Mouse (Mus musculus) urinary bladder, adult 18-20 months (tissue): ENCODE measurements around the gene Krtap8-1.
A peak's percentile ranks its signal among the peaks of the same experiment; 100 is the strongest.

Experiments used
- DNase-seq, 2 experiments: peaks; one replicate each; pipeline ENCODE4 v3.0.0; 2022; ENCODE audit warnings: low spot score in 2 of 2, mixed read lengths in 2 of 2

Gene Krtap8-1

DNA sequence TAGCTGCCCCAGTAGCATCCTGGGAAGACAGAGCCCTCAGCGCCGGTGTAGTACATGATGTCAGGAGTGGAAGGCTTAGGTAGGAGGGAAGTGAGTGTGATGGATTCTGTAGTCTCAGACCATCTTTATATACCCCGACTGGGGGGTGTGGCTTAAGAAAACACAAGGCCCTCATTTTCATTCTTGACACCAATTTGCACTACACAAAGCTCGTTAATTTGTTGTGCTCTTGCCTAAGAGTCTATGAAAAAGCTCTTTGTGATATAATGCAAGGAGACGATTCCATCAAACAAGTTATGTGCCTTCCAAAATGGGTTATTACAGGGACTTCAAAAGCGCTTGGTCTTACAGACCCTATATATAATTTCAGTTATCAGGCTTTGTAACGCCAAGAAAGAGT is at the start of gene Krtap8-1:
Krtap8-1 (minus strand) TSS at position 101 of the 400 bp plus-strand sequence.
- no peak for DNase-seq

DNA sequence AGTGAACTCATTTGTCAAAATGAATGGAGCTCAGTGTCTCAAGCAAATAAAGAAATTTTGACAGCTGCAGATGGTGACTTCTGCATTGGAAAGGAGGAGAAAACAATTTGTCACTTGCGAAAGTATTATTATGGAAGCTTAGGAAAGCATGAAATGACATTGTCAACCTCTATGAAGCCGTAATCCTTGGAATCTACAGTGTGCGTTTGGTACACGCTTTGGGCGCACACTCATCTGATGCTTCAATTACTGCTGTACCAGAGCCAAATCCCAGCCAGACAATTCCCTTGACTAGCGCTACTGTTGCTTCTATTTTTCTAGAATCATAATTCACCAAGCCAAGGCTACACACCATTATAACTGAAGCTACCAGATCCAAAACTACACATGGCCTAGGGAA is 49.6 kb upstream of the Krtap8-1 start:
- no peak for DNase-seq

GRCm38 (mm10) chr16:89530547-89530946 is 42.8 kb upstream of the Krtap8-1 start:
- DNase-seq = no peak

DNA sequence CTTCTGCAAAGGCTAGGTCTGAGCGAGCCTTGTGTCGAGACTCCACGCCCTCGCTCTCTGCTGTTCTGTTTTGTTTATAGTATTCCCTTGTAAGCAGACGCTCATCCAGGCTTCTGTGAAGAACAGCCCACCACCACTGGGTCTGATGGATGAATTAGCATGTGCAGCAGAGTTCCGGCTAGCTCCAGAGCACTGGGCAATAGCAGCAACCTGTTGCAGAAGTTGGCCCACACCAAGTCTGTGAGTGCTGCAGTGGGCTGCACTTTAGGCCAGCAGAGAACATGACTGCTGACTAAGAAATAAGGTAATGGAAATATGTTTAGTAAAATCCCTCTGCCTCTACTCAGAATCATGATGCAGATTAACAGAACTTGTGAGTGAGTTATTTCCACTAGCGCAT is 42.1 kb upstream of the Krtap8-1 start:
- no peak for DNase-seq

DNA sequence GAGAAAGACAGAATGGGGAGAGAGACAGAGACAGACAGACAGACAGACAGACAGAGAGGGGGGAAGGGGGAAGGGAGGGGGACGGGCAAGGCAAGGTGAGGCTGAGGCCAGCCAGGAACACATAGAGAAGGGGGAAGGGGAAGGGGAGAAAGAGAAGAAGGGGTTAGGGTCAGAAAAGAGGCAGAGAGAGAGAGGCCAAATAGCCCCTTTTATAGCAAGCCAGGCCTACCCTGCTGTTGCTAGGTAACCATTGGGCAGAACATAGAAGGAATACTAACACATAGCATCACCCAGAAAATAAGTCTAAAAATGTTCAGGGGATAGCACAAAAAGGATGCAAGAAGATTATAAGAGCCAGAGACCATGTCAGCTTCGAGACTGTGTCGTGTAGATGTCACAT is 40.6 kb upstream of the Krtap8-1 start:
- no peak for DNase-seq

DNA sequence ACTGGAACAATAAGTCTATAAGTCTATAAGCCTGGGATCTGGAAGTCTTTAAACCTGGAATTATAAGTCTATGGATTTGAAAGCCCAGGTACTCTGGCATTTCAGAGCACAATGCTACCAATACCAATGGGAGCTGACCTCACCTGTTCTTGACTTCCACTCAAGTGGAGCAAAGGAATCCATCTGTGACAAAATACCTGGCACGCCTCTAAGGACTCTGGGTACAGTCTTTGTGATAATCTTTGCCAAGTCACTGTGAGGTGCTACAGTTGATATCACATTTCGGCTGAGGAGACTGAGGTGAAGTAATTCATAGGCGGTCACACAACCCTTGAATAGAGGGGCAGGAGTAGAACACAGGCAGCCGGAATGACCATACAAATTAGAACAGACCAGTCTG is 33.2 kb upstream of the Krtap8-1 start:
- DNase-seq = no peak

GRCm38 (mm10) chr16:89520555-89520954 is 32.8 kb upstream of the Krtap8-1 start:
- DNase-seq = no peak

- DNase-seq = no peak
Measured at GRCm38 (mm10) chr16:89520091-89520490, 32.3 kb upstream of the Krtap8-1 start.

GRCm38 (mm10) chr16:89517635-89518034 is 29.9 kb upstream of the Krtap8-1 start:
- peak; percentile 2 to 16 for DNase-seq

GRCm38 (mm10) chr16:89513431-89513830 is 25.7 kb upstream of the Krtap8-1 start:
- no peak for DNase-seq

- no peak for DNase-seq
Measured at GRCm38 (mm10) chr16:89508223-89508622, 20.5 kb upstream of the Krtap8-1 start, which contains the start of gene Krtap7-1. Gene Krtap7-1 (minus strand): TSS chr16:89508323.

- no peak for DNase-seq
Measured at GRCm38 (mm10) chr16:89503571-89503970, 15.8 kb upstream of the Krtap8-1 start.

- no peak for DNase-seq
Measured at GRCm38 (mm10) chr16:89501870-89502269, 14.1 kb upstream of the Krtap8-1 start.

DNA sequence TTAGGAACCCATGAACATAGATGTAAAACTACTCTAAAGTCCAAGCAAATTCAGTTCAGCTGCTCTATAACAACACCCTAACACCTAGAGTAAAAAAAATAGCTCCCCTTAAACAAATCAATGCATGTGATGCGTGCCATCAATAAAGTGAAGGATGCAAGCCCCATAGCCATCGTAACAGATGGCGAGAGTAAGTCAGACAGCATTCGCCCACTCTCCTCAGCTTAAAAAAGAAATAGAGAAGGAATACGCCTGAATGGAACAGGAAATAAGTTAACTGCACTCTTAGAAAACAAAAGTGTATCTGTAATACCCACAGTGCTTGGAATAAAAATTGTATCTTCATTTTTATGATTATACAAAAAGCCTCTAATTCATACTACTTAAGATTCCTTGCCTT is 9.2 kb upstream of the Krtap8-1 start:
- no peak for DNase-seq

DNA sequence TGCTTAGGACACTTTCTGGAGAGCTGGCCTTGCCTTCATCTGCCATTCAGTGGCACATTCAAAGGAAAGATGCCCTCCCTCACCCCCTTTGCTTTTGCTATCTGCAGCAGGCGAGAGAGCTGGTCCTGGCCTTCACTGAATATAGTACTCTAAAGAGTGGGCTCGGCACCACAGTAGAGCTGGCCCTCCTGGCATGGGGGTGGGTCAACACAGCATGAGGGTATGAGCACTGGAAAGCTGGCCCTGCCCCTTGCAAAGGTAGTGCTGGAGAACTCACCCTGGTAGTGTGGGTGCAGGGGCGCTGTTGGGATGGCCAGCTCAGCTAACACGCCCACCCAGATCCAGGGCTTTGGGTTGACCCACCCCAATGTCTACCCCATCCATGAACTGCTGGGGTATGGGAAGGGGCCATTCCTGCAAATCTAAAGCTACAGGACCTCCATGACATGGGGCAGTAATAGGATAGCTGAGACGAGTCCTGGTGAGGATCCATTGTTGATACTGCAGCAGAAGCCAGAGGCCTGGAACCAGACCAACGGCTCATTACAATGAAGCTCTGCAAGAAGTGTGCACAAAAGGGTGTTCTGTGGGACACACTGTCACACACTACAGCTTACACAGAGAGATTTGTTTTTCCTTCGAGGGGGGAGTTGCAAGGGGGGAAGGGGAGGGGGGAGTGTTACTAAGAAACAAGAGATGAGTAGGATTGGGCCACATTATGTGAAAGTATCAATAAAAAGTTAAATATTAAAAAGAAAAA is 7.8 kb upstream of the Krtap8-1 start:
- DNase-seq = no peak

- DNase-seq = no peak
Measured at GRCm38 (mm10) chr16:89477679-89478314, 10.0 kb downstream of the Krtap8-1 start.

DNA sequence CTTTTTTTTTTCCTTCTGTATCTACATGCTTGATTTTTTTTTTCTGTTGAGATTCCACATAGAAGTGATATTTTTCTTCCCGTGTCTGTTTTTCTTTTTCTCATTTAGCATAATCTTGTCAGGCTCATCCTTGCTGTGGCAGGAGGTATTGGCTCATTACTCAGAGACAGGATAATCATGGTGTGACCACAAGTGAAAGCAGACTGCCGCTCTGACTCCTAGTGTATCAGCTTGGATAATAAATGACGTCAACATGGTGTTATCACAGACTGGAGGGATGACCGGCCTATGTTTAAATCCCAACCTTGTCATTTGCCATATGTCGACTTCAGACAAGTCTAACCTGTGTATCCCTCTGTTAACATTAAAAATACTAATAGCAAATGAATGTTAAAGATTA is 26.6 kb downstream of the Krtap8-1 start:
- no peak for DNase-seq
